In the genomic region with DNA sequence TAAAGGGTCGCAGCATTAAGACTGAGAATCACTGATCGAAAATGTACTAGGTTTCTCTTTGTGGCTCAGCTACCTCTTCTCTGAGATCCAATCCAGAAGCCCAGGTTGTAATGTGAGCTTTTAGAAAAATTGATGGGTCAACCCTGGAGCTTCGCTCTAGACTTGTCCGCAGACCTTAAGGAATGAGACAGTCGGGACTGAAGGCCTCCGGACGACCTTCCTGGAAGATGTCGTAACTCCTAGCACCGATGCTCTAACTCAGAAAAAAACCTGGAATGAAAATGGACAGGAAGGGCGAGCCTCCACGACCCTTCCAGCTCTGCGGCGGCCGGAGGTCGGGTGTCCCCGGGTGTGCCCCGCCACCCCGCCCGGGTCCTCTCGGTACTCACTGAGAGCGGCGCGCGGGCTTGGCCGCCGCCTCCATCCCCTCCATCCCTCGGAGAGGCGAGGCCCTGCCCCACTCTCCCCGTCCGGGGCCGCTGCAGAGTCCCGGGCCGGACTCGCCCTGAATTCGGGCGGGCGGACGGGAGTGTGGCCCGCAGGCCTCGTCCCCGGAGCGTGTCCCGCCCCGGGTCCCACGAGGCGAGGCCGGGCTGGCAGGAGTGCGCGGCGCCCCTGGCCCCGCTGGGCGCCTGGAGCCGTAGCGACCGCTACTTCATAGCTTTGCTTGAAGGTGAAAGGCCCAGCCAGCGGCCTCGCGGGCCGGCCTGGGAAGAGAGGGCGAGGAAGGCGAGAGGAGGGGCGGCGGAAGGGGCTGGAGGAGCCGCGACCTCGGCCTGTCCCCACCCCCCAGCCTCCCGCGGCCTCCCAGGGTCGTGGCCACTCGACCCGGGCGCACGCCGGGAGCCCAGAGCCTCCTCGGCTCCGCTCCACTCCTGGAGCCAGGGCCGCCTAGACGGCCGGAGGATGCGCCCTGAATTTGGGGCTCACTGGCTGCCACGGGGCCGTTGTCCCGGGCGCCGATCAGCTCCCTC, we compare ENCODE assay signal across 8 mouse cellular contexts. TPM values are rescaled to one million over a fixed set of nuclear protein-coding genes. Genes with fewer than 3 reads are reported as not detected.
A peak's percentile ranks its signal among the peaks of the same experiment; 100 is the strongest.
DNase-seq lines count a peak whose midpoint lies in the region; ATAC-seq lines count a peak whose summit lies in the region.

A gene (minus strand): TSS at position 648 of the 974 bp plus-strand sequence.

- DNase-seq in Muller cell, postnatal 12 days (ENCODE audit: inconsistent ontology term): peak; percentile 84
- DNase-seq in adrenal gland, postnatal 14 days: peak; percentile 86
- DNase-seq in forelimb bud, embryonic 11.5 days (ENCODE audit: low read depth, low spot score): peak; percentile 43
- DNase-seq in heart, postnatal 4 days: peak; percentile 78
- DNase-seq in urinary bladder, postnatal 14 days (ENCODE audit: low spot score): peak; percentile 57
- DNase-seq in left cerebral cortex, postnatal 14 days (ENCODE audit: low spot score in 2 of 2): no peak

- H3K4me1 ChIP-seq in limb, embryonic 12.5 days (replicated peaks): peaks cover 22% of the 10 kb centered on the region
- H3K4me1 ChIP-seq in midbrain, embryonic 12.5 days: peaks cover 28% of the 10 kb centered on the region

- peaks cover 28% of the 10 kb centered on the region for H3K36me3 ChIP-seq in limb, embryonic 12.5 days
- no peaks in the 10 kb centered on the region for H3K36me3 ChIP-seq in midbrain, embryonic 12.5 days

- peak; percentile 84 for ATAC-seq in limb, embryonic 12.5 days (ENCODE audit: insufficient number of reproducible peaks, insufficient read depth, low FRiP score, low TSS enrichment, low read depth)
- ATAC-seq in midbrain, embryonic 12.5 days (ENCODE audit: low FRiP score, low read depth): peak; percentile 74

- intact Hi-C loops in left cerebral cortex, postnatal 14 days (cut with DNase I): no loop called here

- H3K27me3 ChIP-seq in limb, embryonic 12.5 days: no peaks in the 10 kb centered on the region
- peaks cover 32% of the 10 kb centered on the region for H3K27me3 ChIP-seq in midbrain, embryonic 12.5 days

- peak within 1 kb of the TSS; percentile 94 for H3K9ac ChIP-seq in limb, embryonic 12.5 days (replicated peaks)
- peak within 1 kb of the TSS; percentile 77 for H3K9ac ChIP-seq in midbrain, embryonic 12.5 days (replicated peaks)

- WGBS in limb, embryonic 12.5 days: 1% methylated on average over 85 of the region's 85 CpGs
- WGBS in midbrain, embryonic 12.5 days: 2% methylated on average over 74 of the region's 85 CpGs

- H3K4me3 ChIP-seq in limb, embryonic 12.5 days (replicated peaks): peak within 1 kb of the TSS; percentile 72
- H3K4me3 ChIP-seq in midbrain, embryonic 12.5 days: peak within 1 kb of the TSS; percentile 53

- peak within 1 kb of the TSS; percentile 91 for H3K27ac ChIP-seq in limb, embryonic 12.5 days
- H3K27ac ChIP-seq in midbrain, embryonic 12.5 days (replicated peaks): peak within 1 kb of the TSS; percentile 25

- H3K9me3 ChIP-seq in limb, embryonic 12.5 days: no peaks in the 10 kb centered on the region
- H3K9me3 ChIP-seq in midbrain, embryonic 12.5 days: no peaks in the 10 kb centered on the region

- peak within 1 kb of the TSS; percentile 79 for H3K4me2 ChIP-seq in limb, embryonic 12.5 days
- H3K4me2 ChIP-seq in midbrain, embryonic 12.5 days (replicated peaks): peak within 1 kb of the TSS; percentile 85

RNA-seq across cellular contexts. Expression of the gene that starts here (rescaled TPM):
- total RNA-seq in adrenal gland, postnatal 14 days (2021): 26.9 and 32.3 TPM in 2 replicates
- total RNA-seq in heart, postnatal 4 days (2021): 10 to 100 TPM; 55.0 to 60.7 TPM
- 8.4 and 8.6 TPM in 2 replicates for polyA plus RNA-seq in limb, embryonic 12.5 days (2016; fragmentation: Nextera tagmentation; extraction: Ambion mirVana)
- 5.6 and 6.8 TPM in 2 replicates for polyA plus RNA-seq in midbrain, embryonic 12.5 days (2016; fragmentation: Nextera tagmentation; extraction: Ambion mirVana)
- 1 to 10 TPM; 6.0 to 8.5 TPM for total RNA-seq in left cerebral cortex, postnatal 14 days (2021)

Comparison
In these comparisons a context has a peak if more than half of its experiments do, and no peak if none do; other contexts are left out.
1. DNase-seq: peak in Muller cell, postnatal 12 days (single experiment), adrenal gland, postnatal 14 days (single experiment), forelimb bud, embryonic 11.5 days (single experiment), heart, postnatal 4 days (single experiment) and urinary bladder, postnatal 14 days (single experiment); none in left cerebral cortex, postnatal 14 days (0 of 2).